Mouse (Mus musculus) urinary bladder, adult 2 months (tissue): Measurements from ENCODE around the gene Smurf2. TPM values are rescaled to one million over a fixed set of nuclear protein-coding genes. Genes with fewer than 3 reads are reported as not detected.

Experiments
- DNase-seq: peaks from one replicate; pipeline ENCODE4 v3.0.0; 2022; ENCODE audit warnings: low spot score
- polyA plus RNA-seq: library from polyadenylated mRNA; depleted of rRNA; stranded (reverse); fragments of >200 nt; gene quantifications from 2 replicates; pipeline ENCODE4 v1.2.3, GENCODE M21; 2012; rRNA removed

The Smurf2 gene
- polyA plus RNA-seq, 1 experiment = 16.0 TPM

- DNase-seq = no peak
Observed at GRCm38 (mm10) chr11:106777395-106777794, 143.1 kb downstream of the Smurf2 start.

- DNase-seq = no peak
Observed at GRCm38 (mm10) chr11:106776960-106777359, 143.6 kb downstream of the Smurf2 start.

- DNase-seq = no peak
Observed at GRCm38 (mm10) chr11:106773061-106773460, 147.5 kb downstream of the Smurf2 start.

DNA sequence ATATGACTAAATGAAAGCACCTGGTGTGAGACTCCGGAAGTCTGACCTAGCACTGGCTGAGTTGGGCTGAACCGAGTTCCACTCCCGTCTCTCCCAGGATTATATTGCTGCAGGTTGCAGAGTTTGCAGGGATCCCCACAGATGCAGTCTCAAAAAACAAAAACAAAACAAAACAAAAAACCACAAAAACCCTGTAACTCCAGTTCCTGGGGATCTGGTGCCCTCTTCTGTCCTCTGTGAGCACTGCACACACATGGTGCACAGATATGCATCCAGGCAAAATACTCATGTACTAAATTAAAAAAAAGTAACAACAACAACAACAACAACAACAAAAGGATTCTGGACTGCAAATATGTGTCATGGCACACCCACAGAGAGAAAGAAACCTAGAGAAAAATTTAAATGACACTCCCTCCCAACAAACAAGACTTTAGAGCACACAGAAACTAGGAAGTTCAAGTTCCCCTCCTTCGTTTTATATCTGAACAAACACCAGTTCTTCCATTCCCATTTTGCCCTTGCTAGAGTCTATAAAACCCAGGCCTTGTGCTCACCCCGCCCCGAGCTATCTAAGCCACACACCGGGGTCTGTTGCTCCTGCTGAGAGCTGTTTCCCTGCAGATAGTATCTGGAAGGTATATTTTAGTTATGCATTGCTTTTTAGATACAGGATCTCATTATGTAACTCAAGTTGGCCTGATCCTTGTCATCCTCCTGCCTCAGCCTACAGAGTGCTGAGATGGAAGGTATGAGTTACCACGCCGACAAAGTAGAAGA, 150.1 kb downstream of the Smurf2 start:
- no peak for DNase-seq

Other genes starting within 250 kb of the Smurf2 start
- 47.7 and 66.2 TPM in 2 replicates for gene Pecam1, start 170.1 kb downstream of the Smurf2 start, polyA plus RNA-seq
- gene Milr1, start 169.5 kb downstream of the Smurf2 start, polyA plus RNA-seq = 3.2 and 3.4 TPM in 2 replicates
- 8.6 and 9.4 TPM in 2 replicates for gene Polg2, start 141.2 kb downstream of the Smurf2 start, polyA plus RNA-seq
- gene Ddx5, start 131.5 kb downstream of the Smurf2 start, polyA plus RNA-seq = 624 and 672 TPM in 2 replicates
- gene Cep95, start 131.5 kb downstream of the Smurf2 start, polyA plus RNA-seq = 14.0 and 15.4 TPM in 2 replicates
- gene Kpna2, start 78.8 kb upstream of the Smurf2 start, polyA plus RNA-seq = 30.8 and 37.6 TPM in 2 replicates
- 3.5 and 4.3 TPM in 2 replicates for gene 1810010H24Rik, start 105.0 kb upstream of the Smurf2 start, polyA plus RNA-seq
- gene Bptf, start 211.4 kb upstream of the Smurf2 start, polyA plus RNA-seq = 23.2 and 36.2 TPM in 2 replicates